Mouse (Mus musculus) olfactory bulb, adult 2 months (tissue): ENCODE data around the gene Rab44.

Source experiments
- CTCF ChIP-seq: fragments of 200-500 bp; IDR thresholded peaks from 2 replicates; pipeline ENCODE4 v1.5.1; 2012; ENCODE audit warnings: low read depth, mild to moderate bottlenecking, low read length, moderate library complexity; ENCODE audit not compliant: insufficient read depth
- POLR2A ChIP-seq: fragments of 200-500 bp; IDR thresholded peaks from 2 replicates; pipeline ENCODE4 v1.6.1; 2012; ENCODE audit warnings: mild to moderate bottlenecking, low read depth, low read length, moderate library complexity; ENCODE audit not compliant: insufficient read depth

DNA sequence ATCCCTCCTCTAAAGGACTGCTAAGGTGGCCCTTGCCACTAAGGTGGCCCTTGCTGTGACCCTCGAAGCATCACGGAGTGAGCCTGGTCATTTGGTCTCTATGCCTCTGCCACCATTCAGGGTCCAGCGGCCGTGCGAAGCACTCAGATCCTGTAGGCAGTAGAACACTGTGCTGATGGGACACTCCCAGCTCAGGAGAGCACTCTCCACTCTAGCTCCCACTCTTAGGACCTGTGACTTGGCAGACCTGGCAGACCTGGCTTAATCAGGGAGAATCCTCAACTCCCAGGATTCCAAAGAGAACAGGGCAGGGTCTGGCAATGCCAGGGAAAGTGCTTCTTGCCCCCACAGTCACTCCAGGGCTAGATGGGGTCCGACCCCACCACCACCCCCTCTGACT is 66.0 kb downstream of the Rab44 start:
- TF ChIP-seq POLR2A (no peak), CTCF (no peak)
